Mouse (Mus musculus) kidney, adult 2 months (tissue): ENCODE measurements around the gene Nup214.

ENCODE experiments used
- CTCF ChIP-seq: fragments of 200-500 bp; conservative IDR thresholded peaks from 2 replicates; pipeline ENCODE4 v1.5.1; 2011; ENCODE audit warnings: low read depth, mild to moderate bottlenecking, control low read depth, low read length, moderate library complexity, mixed read lengths; ENCODE audit not compliant: insufficient read depth, insufficient read length
- POLR2A ChIP-seq: fragments of 200-500 bp; IDR thresholded peaks from one replicate; pipeline ENCODE4 v1.6.1; 2011; ENCODE audit warnings: low read depth, low read length, control low read depth

GRCm38 (mm10) chr2:31990961-31991360 lies 16.7 kb downstream of the Nup214 start:
- no peak for TF ChIP-seq CTCF
- TF ChIP-seq POLR2A: no peak
